15 mouse cellular contexts compared by ENCODE assay signal in genomic region chr1:177742119-177742518, GRCm38 (mm10). TPM values are rescaled to one million over a fixed set of nuclear protein-coding genes. Genes with fewer than 3 reads are reported as not detected.
"Had no signal": no experiment of that assay in that cellular context is flagged by ENCODE, and none has a peak within 500 bp of the region (broad histone marks: within the 10 kb centered on the region; RNA-seq: fewer than 3 reads in every experiment).

No protein-coding gene starts in this region.

- H3K4me1 ChIP-seq: limb, embryonic 10.5 days; midbrain, embryonic 10.5 days; midbrain, embryonic 15.5 days; neural tube, embryonic 13.5 days had no signal

- H3K4me3 ChIP-seq: left cerebral cortex, adult 2 months; limb, embryonic 10.5 days; midbrain, embryonic 10.5 days; midbrain, embryonic 15.5 days; neural tube, embryonic 13.5 days had no signal

- H3K9me3 ChIP-seq: limb, embryonic 10.5 days; midbrain, embryonic 10.5 days; midbrain, embryonic 15.5 days; neural tube, embryonic 13.5 days had no signal

- ATAC-seq: intestine, embryonic 16.5 days; lung, postnatal 0 days; midbrain, embryonic 15.5 days had no signal

- H3K4me2 ChIP-seq: midbrain, embryonic 15.5 days; neural tube, embryonic 13.5 days had no signal

- H3K36me3 ChIP-seq: limb, embryonic 10.5 days; midbrain, embryonic 10.5 days; midbrain, embryonic 15.5 days; neural tube, embryonic 13.5 days had no signal

- H3K9ac ChIP-seq: liver, embryonic 14.5 days; midbrain, embryonic 15.5 days; neural tube, embryonic 13.5 days had no signal

- H3K27me3 ChIP-seq: midbrain, embryonic 15.5 days; neural tube, embryonic 13.5 days had no signal

- DNase-seq: kidney, postnatal 25 days; lung, adult 2 months; lung, postnatal 36 days; right cerebral cortex, postnatal 14 days; thymus, adult 18-20 months; thymus, postnatal 14 days had no signal

- H3K27ac ChIP-seq: left cerebral cortex, adult 2 months; limb, embryonic 10.5 days; liver, embryonic 14.5 days; midbrain, embryonic 10.5 days; midbrain, embryonic 15.5 days; neural tube, embryonic 13.5 days had no signal

RNA-seq across cellular contexts. Expression of gene 1700016C15Rik, which starts 12.5 kb away (rescaled TPM):
- polyA plus RNA-seq: intestine, embryonic 16.5 days; limb, embryonic 10.5 days; limb, embryonic 14.5 days; liver, embryonic 14.5 days; lung, adult 2 months; midbrain, embryonic 10.5 days; midbrain, embryonic 15.5 days; neural tube, embryonic 13.5 days had no signal
